Mouse (Mus musculus) midbrain, embryonic 15.5 days (tissue): ENCODE measurements at regions not wholly inside any gene's neighbourhood (a gene's known extent, or its start where the extent isn't known, plus 50 kb on each side); places are given as distances from the start of the nearest gene placed in this dataset.

Source experiments
- ATAC-seq: fragments of 200-750 bp; cut with Nextera tagmentation; replicated peaks from 2 replicates; pipeline ENCODE4 v1.8.0; 2017; ENCODE audit warnings: moderate TSS enrichment
- H3K27ac ChIP-seq: fragments of 300-500 bp; sonication (generic); 2 replicates; pipeline ENCODE4 v1.5.1; 2015; ENCODE audit warnings: mild to moderate bottlenecking, inconsistent platforms
- H3K27me3 ChIP-seq: fragments of 300-500 bp; sonication (generic); replicated peaks from 2 replicates; pipeline ENCODE4 v1.6.1; 2015; ENCODE audit warnings: inconsistent platforms
- H3K36me3 ChIP-seq: fragments of 300-500 bp; sonication (generic); replicated peaks from 2 replicates; pipeline ENCODE4 v1.6.1; 2015; ENCODE audit warnings: inconsistent platforms
- H3K4me1 ChIP-seq: fragments of 300-500 bp; sonication (generic); 2 replicates; pipeline ENCODE4 v1.6.1; 2015; ENCODE audit warnings: inconsistent platforms
- H3K4me2 ChIP-seq: fragments of 300-500 bp; sonication (generic); 2 replicates; pipeline ENCODE4 v1.6.1; 2015; ENCODE audit warnings: inconsistent platforms, mild to moderate bottlenecking, moderate library complexity
- H3K4me3 ChIP-seq: fragments of 300-500 bp; sonication (generic); 2 replicates; pipeline ENCODE4 v1.5.1; 2015; ENCODE audit warnings: mild to moderate bottlenecking, inconsistent platforms
- H3K9ac ChIP-seq: fragments of 300-500 bp; sonication (generic); 2 replicates; pipeline ENCODE4 v1.6.1; 2015; ENCODE audit warnings: mild to moderate bottlenecking, inconsistent platforms
- H3K9me3 ChIP-seq: fragments of 300-500 bp; sonication (generic); 2 replicates; pipeline ENCODE4 v1.6.1; 2016; ENCODE audit warnings: inconsistent platforms
- WGBS: fragments of 180-500 bp; shearing (Covaris S2); methylation state at CpG from one replicate; pipeline ENCODE4 v1.1.7; 2015; ENCODE audit warnings: mixed read lengths; 5-methylcytosine and 5-hydroxymethylcytosine counted together

GRCm38 (mm10) chr4:48725660-48726348, 62.5 kb downstream of the Cavin4 start:
- WGBS: 28% methylated on average over 13 of the region's 13 CpGs
- H3K27me3 ChIP-seq: no peaks in the 10 kb centered on the region
- peaks cover 22% of the 10 kb centered on the region for H3K4me1 ChIP-seq
- peak; percentile 92 for ATAC-seq
- peak overlapping the region; percentile 77 for H3K27ac ChIP-seq
- peak overlapping the region; percentile 28; the same call in 1 of the 2 replicates for H3K4me2 ChIP-seq
- no peak overlapping the region for H3K4me3 ChIP-seq
- no peaks in the 10 kb centered on the region for H3K36me3 ChIP-seq
- H3K9ac ChIP-seq: no peak overlapping the region
- no peaks in the 10 kb centered on the region for H3K9me3 ChIP-seq

- Histone ChIP-seq H3K27me3 (no peaks in the 10 kb centered on the region), H3K4me2 (no peak overlapping the region), H3K27ac (peak overlapping the region; percentile 77), H3K4me3 (no peak overlapping the region), H3K9ac (no peak overlapping the region), H3K4me1 (peaks cover 22% of the 10 kb centered on the region), H3K36me3 (no peaks in the 10 kb centered on the region), H3K9me3 (no peaks in the 10 kb centered on the region)
- peak; percentile 50 for ATAC-seq
- 65% methylated on average over 11 of the region's 11 CpGs for WGBS
Observed at GRCm38 (mm10) chr4:48726349-48726835, 63.1 kb downstream of the Cavin4 start.

- no peaks in the 10 kb centered on the region for H3K36me3 ChIP-seq
- 82% methylated on average over 10 of the region's 10 CpGs for WGBS
- H3K4me3 ChIP-seq: no peak overlapping the region
- no peaks in the 10 kb centered on the region for H3K4me1 ChIP-seq
- no peaks in the 10 kb centered on the region for H3K9me3 ChIP-seq
- H3K27ac ChIP-seq: no peak overlapping the region
- no peaks in the 10 kb centered on the region for H3K27me3 ChIP-seq
- H3K4me2 ChIP-seq: no peak overlapping the region
- ATAC-seq: no peak
- H3K9ac ChIP-seq: no peak overlapping the region
Observed at GRCm38 (mm10) chr4:48734854-48735564, 71.7 kb downstream of the Cavin4 start.

GRCm38 (mm10) chr4:48746237-48746636, 82.9 kb downstream of the Cavin4 start:
- no peaks in the 10 kb centered on the region for H3K27me3 ChIP-seq
- no peaks in the 10 kb centered on the region for H3K9me3 ChIP-seq
- no peak for ATAC-seq
- no peak overlapping the region for H3K4me2 ChIP-seq
- no peaks in the 10 kb centered on the region for H3K36me3 ChIP-seq
- WGBS: 83% methylated on average over 3 of the region's 3 CpGs
- H3K27ac ChIP-seq: no peak overlapping the region
- no peak overlapping the region for H3K4me3 ChIP-seq
- H3K4me1 ChIP-seq: no peaks in the 10 kb centered on the region
- H3K9ac ChIP-seq: no peak overlapping the region

GRCm38 (mm10) chr4:48749566-48749965, 86.3 kb downstream of the Cavin4 start:
- no peak for ATAC-seq
- Histone ChIP-seq H3K27ac (no peak overlapping the region), H3K4me3 (no peak overlapping the region), H3K36me3 (no peaks in the 10 kb centered on the region), H3K4me1 (no peaks in the 10 kb centered on the region), H3K4me2 (no peak overlapping the region), H3K9ac (no peak overlapping the region), H3K27me3 (no peaks in the 10 kb centered on the region), H3K9me3 (no peaks in the 10 kb centered on the region)
- 82% methylated on average over 7 of the region's 7 CpGs for WGBS

GRCm38 (mm10) chr4:48750087-48750486, 86.8 kb downstream of the Cavin4 start:
- H3K9me3 ChIP-seq: no peaks in the 10 kb centered on the region
- H3K9ac ChIP-seq: no peak overlapping the region
- H3K27ac ChIP-seq: no peak overlapping the region
- no peak overlapping the region for H3K4me2 ChIP-seq
- 70% methylated on average over 5 of the region's 5 CpGs for WGBS
- ATAC-seq: no peak
- H3K27me3 ChIP-seq: no peaks in the 10 kb centered on the region
- H3K4me3 ChIP-seq: no peak overlapping the region
- 0 out of 2 replicates have a peak, but pooled peaks cover 3% of the 10 kb centered on the region for H3K4me1 ChIP-seq
- no peaks in the 10 kb centered on the region for H3K36me3 ChIP-seq

GRCm38 (mm10) chr4:48754466-48755171, 91.3 kb downstream of the Cavin4 start:
- no peaks in the 10 kb centered on the region for H3K36me3 ChIP-seq
- H3K4me1 ChIP-seq: 0 out of 2 replicates have a peak, but pooled peaks cover 3% of the 10 kb centered on the region
- H3K27ac ChIP-seq: no peak overlapping the region
- peak; percentile 74 for ATAC-seq
- no peak overlapping the region for H3K4me2 ChIP-seq
- no peak overlapping the region for H3K9ac ChIP-seq
- H3K27me3 ChIP-seq: no peaks in the 10 kb centered on the region
- 67% methylated on average over 13 of the region's 13 CpGs for WGBS
- H3K9me3 ChIP-seq: no peaks in the 10 kb centered on the region
- H3K4me3 ChIP-seq: no peak overlapping the region

GRCm38 (mm10) chr4:48760625-48761024, 97.3 kb downstream of the Cavin4 start:
- no peak overlapping the region for H3K4me2 ChIP-seq
- no peaks in the 10 kb centered on the region for H3K36me3 ChIP-seq
- no peaks in the 10 kb centered on the region for H3K4me1 ChIP-seq
- H3K27ac ChIP-seq: no peak overlapping the region
- H3K4me3 ChIP-seq: no peak overlapping the region
- no peak overlapping the region for H3K9ac ChIP-seq
- WGBS: 85% methylated on average over 8 of the region's 8 CpGs
- no peak for ATAC-seq
- no peaks in the 10 kb centered on the region for H3K9me3 ChIP-seq
- H3K27me3 ChIP-seq: no peaks in the 10 kb centered on the region

GRCm38 (mm10) chr4:48766458-48766857, 103.1 kb downstream of the Cavin4 start:
- H3K4me3 ChIP-seq: no peak overlapping the region
- H3K27me3 ChIP-seq: no peaks in the 10 kb centered on the region
- H3K27ac ChIP-seq: no peak overlapping the region
- peaks cover 4% of the 10 kb centered on the region; the same call in 1 of the 2 replicates for H3K4me1 ChIP-seq
- H3K9ac ChIP-seq: no peak overlapping the region
- H3K36me3 ChIP-seq: no peaks in the 10 kb centered on the region
- no peak overlapping the region for H3K4me2 ChIP-seq
- no peak for ATAC-seq
- WGBS: 83% methylated on average over 1 of the region's 1 CpGs
- no peaks in the 10 kb centered on the region for H3K9me3 ChIP-seq

GRCm38 (mm10) chr4:48770403-48770953, 107.2 kb downstream of the Cavin4 start:
- Histone ChIP-seq H3K4me2 (no peak overlapping the region), H3K36me3 (no peaks in the 10 kb centered on the region), H3K27me3 (no peaks in the 10 kb centered on the region), H3K4me1 (peaks cover 4% of the 10 kb centered on the region; the same call in 1 of the 2 replicates), H3K4me3 (no peak overlapping the region), H3K9me3 (no peaks in the 10 kb centered on the region), H3K27ac (peak overlapping the region; percentile 62), H3K9ac (no peak overlapping the region)
- ATAC-seq: 0 out of 2 replicates have a peak, but pooled peaks have one; percentile 27
- 49% methylated on average over 3 of the region's 3 CpGs for WGBS

- peak overlapping the region; percentile 12; the same call in 1 of the 2 replicates for H3K4me2 ChIP-seq
- H3K27me3 ChIP-seq: no peaks in the 10 kb centered on the region
- peak; percentile 93 for ATAC-seq
Observed at GRCm38 (mm10) chr4:48770954-48771665, 107.8 kb downstream of the Cavin4 start.

More at GRCm38 (mm10) chr4:48770954-48771665, 107.8 kb downstream of the Cavin4 start:
- Histone ChIP-seq H3K4me1 (peaks cover 4% of the 10 kb centered on the region; the same call in 1 of the 2 replicates), H3K9me3 (no peaks in the 10 kb centered on the region), H3K27ac (peak overlapping the region; percentile 62), H3K36me3 (no peaks in the 10 kb centered on the region), H3K9ac (no peak overlapping the region), H3K4me3 (no peak overlapping the region)
- WGBS: 38% methylated on average over 14 of the region's 14 CpGs
